Mouse (Mus musculus): Measurements from ENCODE around the gene Mdga1.
A peak's percentile ranks its signal among the peaks of the same experiment; 100 is the strongest.

The Mdga1 gene

DNA sequence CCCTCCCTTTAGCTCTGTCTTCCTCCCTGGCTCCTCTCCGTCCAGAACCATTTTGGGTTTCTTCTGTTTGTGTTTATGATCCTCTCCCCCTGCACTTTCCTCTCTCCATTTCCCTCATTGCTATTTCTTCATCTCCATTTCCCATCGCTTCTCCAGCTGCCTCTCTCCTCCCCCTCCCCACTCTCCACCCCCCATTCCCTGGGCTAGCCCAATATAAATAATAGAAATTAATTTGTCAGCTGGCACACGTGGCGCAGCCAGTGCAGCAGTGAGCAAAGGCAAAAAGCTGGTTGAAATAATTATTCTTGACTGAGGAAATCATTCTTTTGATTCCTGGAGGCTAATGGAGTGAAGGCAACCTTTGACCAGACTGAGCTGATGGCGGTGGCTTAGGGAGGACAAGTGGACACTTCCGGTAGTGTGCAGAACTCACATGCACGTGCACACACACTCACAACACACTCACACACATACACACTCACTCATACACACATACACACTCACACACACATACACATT is at the start of gene Mdga1:
TSS of gene Mdga1 (minus strand) at position 51 of the 519 bp plus-strand sequence.
- DNase-seq: no peak

DNA sequence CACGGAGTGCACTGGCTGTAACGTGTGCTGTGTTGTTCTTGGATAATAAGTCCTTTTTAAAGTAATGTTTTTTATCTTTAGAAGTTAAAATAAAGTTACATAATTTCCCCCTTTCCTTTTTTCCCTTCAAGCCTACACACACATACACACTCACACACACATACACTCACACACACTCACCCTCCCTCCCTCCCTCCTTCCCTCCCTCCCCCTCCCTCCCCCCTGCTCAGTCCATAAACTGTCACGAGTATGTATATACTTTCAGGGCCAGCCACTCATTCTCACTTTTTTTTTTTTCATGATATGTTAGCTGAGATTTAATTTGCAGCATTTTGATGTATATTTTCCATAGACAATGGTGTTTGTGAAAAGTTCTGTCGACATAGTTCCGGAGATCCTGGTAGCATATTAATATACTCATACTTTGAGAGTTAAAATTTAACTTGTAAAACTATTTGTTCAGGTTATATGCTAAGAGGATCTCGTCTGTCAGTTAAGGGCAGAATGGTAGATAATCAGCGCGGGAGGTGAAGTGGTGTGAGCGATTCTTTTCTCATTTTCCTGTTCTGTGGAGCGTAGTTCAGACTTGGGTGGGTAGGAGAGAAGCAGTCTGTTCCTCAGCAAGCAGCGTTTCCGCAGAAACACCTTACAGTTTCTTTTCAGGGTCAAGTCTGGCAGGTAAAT is 49.2 kb upstream of the Mdga1 start:
- no peak for DNase-seq

DNA sequence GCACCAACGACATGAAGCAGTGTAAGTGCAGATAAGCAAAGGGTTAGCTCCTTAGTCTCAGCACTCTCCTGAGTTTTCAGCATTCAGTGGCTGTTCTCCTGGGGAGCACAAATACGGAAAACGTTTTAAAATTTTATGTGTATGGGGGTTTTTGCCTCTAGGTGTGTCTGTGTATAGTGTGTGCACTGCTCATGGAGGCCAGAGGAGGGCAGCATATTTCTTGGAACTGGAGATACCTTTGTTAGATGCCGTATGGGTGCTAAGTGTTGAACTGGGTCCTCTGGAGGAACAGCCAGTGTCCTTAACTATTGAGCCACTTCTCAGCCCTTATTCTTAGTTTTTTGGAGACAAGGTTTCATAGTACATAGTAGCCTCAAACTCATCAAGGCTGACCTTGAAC is 44.8 kb upstream of the Mdga1 start:
- no peak for DNase-seq

DNA sequence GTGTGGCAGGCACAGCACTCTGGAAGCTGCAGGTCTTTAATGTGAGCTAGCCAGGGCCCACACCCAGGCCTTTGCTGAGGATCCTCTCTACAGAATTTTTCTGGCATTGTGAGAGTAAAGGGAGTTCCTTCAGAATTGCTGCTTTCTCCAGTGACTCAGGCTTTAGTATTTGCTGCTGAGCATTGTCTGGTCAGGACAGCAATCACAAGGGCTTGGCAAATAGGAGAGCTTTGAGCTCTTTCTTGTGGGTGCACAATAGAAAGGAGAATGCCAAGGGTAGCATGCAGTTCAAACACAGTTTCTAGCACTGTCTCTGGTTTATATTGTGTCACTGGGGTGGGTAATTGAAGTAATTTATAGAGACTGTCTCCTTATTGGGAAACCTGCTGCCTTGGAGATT is 38.5 kb upstream of the Mdga1 start:
- no peak for DNase-seq

- peak; percentile 14 for DNase-seq
Measured at GRCm38 (mm10) chr17:30007883-30008282, 38.0 kb upstream of the Mdga1 start.

DNA sequence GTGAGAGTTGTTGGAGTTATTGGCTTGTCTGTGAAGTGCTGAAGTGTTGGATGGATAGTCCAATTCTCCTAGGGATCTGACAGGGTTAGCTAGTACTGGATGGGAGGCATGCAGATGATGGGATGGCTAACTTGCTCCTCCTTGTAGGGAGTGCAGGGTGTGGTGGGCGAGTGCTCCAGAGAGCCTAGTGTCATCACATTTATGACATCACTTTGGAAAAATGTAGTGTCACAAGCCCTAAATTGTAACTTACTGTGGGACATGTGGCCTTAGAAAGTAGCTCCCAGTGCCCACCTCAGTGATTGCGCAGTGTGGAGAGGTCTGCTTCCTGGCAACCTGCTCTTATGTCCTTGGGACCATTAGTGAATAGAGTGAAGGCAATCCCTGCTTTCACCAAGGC is 37.0 kb upstream of the Mdga1 start:
- DNase-seq: no peak

DNA sequence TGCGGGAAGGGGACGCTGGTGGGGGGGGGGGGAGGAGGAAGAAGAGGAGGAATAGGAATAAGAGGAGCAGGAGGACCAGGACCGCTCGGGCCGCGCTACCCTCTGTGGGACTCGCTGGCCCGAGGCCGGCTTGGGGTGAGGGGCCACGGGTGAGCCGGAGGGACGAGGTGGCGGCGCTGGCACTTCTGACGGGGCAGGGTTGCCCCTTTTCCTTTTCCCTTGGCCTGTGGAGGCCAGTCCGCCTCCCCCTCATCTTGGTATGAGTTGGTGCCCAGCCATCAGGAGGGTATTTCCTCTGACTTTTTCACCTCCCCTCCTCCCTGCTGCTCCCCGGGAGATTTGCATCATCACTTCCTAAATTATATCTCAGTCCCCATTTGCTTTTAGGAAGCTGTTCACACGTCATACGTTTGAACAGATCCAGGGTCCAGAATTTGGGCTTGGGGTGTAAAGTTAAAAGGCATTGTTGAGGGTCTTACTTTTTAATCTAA is 35.6 kb upstream of the Mdga1 start:
- peak; percentile 36 for DNase-seq

- DNase-seq: no peak
Measured at GRCm38 (mm10) chr17:30005103-30005443, 35.2 kb upstream of the Mdga1 start.

- peak; percentile 96 for DNase-seq
Measured at GRCm38 (mm10) chr17:30004203-30005102, 34.6 kb upstream of the Mdga1 start, which contains the start of gene Zfand3. Gene Zfand3, plus strand, starts transcription at chr17:30004733.

DNA sequence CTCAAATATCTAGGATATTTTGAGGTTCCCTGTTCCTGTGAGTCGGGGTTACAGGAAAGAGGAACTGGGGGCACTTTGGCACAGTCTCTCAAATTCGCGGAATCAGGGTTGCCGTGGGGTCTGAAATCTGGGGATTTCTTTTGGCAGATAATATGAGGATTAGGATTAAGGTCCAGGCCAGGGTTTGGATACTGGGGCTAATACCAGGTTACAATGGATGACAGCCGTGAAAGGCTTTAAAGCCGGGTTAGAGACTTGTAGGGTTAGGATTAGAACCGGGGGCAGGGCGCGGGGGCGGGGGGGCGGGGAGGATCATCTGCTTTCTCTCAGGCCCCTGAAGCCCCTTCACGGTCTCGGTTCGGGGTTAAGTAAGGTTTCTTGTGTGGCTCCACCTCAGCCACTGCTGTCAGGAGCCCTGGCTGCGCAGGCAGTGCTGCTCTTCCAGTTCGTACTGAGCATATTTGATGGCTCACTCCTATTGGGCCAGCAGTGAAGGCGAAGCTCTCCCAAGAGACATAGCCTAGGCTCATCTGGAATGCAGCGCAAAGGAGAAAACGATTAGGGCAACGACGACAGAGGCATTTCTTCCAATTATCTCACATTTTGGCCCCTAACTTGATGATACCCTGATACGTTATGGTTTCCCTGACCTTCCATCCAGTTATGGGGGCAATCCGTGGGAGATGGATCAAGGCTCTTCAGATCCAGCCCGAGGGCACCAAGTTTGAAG is 28.8 kb upstream of the Mdga1 start:
- no peak for DNase-seq

DNA sequence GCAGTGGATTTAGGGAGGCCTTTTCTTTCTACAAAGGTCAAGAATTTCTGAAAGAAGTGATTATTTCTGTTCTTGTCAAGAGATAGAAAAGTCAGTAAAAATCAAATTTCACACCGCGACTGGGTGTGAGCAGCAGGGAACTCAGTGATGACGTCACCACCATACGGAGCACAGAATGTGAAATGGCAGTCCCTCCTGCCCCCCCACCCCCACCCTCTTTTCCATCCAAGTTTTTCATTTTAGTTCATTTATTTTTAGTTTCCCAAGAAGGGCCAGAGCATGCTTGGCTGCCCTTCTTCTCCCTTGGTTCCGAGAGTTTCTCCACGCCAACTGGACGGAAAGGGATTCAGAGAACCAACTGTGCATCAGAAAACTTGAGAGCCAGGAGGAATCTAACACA is 27.8 kb upstream of the Mdga1 start:
- no peak for DNase-seq

GRCm38 (mm10) chr17:29995986-29996385 is 26.1 kb upstream of the Mdga1 start:
- DNase-seq: no peak

GRCm38 (mm10) chr17:29994459-29994858 is 24.6 kb upstream of the Mdga1 start:
- no peak for DNase-seq

DNA sequence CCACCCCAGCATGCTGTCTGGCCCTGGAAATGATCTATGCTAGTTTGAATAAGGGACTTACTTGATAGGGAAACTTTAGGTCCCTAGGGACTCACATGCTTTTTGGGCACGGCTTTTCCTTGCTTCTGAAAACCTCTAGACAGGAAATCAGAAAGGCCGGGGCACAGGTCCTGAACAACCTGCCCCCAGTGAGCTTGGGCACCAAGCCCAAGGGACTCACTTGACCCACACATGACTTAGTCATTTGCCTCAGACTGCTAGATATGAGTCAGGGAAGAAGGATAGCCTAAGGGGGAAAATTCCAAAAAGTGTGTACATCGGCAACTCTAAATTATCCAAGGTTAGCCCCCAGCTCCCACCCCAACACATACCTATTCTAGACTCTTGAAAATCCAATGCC is 24.1 kb upstream of the Mdga1 start:
- DNase-seq: no peak

GRCm38 (mm10) chr17:29993488-29993887 is 23.6 kb upstream of the Mdga1 start:
- no peak for DNase-seq

GRCm38 (mm10) chr17:29990845-29991244 is 21.0 kb upstream of the Mdga1 start:
- no peak for DNase-seq

GRCm38 (mm10) chr17:29990136-29990535 is 20.2 kb upstream of the Mdga1 start:
- no peak for DNase-seq

- no peak for DNase-seq
Measured at GRCm38 (mm10) chr17:29989653-29990052, 19.8 kb upstream of the Mdga1 start.

DNA sequence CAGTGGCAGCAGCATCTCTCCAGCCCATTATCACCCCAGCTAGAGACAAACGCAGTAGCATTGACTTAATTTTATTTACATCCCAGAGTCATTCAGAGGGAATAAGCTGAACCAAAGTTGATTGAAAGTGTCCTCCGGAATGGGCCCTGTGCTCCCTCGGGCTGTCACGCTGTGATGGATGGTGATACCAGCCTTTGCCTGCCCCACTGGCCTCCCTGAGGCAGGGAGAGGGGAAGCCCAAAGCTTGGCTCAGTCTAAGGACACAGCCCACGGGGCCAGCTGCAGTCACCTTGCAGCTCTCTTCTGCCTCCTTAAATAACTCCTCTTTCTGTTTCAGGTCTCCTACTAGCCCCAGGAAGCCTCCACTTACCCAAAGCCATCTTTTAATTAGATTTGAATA is 18.3 kb upstream of the Mdga1 start:
- no peak for DNase-seq

DNA sequence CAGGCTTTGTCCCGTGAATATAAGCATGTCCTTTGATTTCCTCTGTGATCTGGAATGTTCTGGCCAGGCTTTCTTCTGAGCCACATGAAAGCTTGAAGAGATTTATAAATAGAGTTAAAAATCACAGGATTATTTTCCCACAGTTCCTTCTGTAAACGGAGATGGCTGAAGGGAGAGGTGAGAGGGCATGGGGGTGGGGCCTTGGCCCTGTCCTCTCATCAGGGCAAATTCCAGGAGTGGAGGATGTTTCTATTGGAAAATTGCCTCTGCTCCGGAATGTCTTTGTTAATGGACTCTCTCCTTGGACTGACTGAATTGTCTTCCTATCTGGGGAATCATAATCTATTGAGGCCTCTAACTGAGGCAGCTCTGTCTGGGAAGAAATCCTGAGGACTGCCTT is 15.6 kb upstream of the Mdga1 start:
- no peak for DNase-seq

GRCm38 (mm10) chr17:29984931-29985330 is 15.0 kb upstream of the Mdga1 start:
- DNase-seq: no peak

- no peak for DNase-seq
Measured at GRCm38 (mm10) chr17:29983190-29983589, 13.3 kb upstream of the Mdga1 start.

DNA sequence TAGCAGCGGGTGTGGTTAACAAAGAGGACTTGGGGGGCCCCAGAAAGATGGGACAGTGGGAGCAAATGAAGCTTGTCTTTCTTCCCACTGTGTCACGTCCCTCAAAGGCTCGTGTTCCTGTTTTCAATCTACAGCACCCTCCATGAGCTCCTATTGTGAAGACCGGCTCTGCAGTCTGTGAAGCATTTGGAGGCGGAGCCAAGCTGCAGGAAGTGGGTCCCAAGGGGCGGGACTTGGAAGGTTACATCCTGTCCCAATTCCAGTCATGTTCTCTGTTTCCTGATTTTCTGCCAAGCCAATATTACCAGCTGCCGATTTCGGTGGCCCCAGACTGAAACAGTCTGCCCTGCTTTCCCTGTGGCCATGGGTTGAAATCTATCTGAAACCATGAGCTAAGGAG is 11.7 kb upstream of the Mdga1 start:
- peak; percentile 23 for DNase-seq

All from liver (tissue).